Mouse (Mus musculus): Measurements from ENCODE around the gene Cep295nl. TPM values are rescaled to one million over a fixed set of nuclear protein-coding genes. Genes with fewer than 3 reads are reported as not detected.

Gene Cep295nl
- total RNA-seq, 2 experiments from 2014 or later, result not detected

- ATAC-seq (replicated peaks; ENCODE audit: low FRiP score, poor library complexity, severe bottlenecking), result no peak
These were observed 18.2 kb upstream of the Cep295nl start for GRCm38 (mm10) chr11:118360491-118360890.

- ATAC-seq (replicated peaks; ENCODE audit: low FRiP score, poor library complexity, severe bottlenecking), result no peak
These were observed 13.3 kb upstream of the Cep295nl start, which contains the start of gene Timp2 for GRCm38 (mm10) chr11:118355640-118356039. Gene Timp2, minus strand, starts transcription at chr11:118355740.

- ATAC-seq (replicated peaks; ENCODE audit: low FRiP score, poor library complexity, severe bottlenecking), result no peak
These were observed 12.9 kb upstream of the Cep295nl start for GRCm38 (mm10) chr11:118355205-118355604.

GRCm38 (mm10) chr11:118354636-118355191, 12.4 kb upstream of the Cep295nl start:
- no peak for ATAC-seq (replicated peaks; ENCODE audit: low FRiP score, poor library complexity, severe bottlenecking)

GRCm38 (mm10) chr11:118349494-118349893, 7.2 kb upstream of the Cep295nl start:
- ATAC-seq (replicated peaks; ENCODE audit: low FRiP score, poor library complexity, severe bottlenecking), result no peak

GRCm38 (mm10) chr11:118348877-118349276, 6.6 kb upstream of the Cep295nl start:
- ATAC-seq (replicated peaks; ENCODE audit: low FRiP score, poor library complexity, severe bottlenecking), result no peak

GRCm38 (mm10) chr11:118348419-118348818, 6.1 kb upstream of the Cep295nl start:
- no peak for ATAC-seq (replicated peaks; ENCODE audit: low FRiP score, poor library complexity, severe bottlenecking)

GRCm38 (mm10) chr11:118347911-118348310, 5.6 kb upstream of the Cep295nl start:
- ATAC-seq (replicated peaks; ENCODE audit: low FRiP score, poor library complexity, severe bottlenecking), result no peak

GRCm38 (mm10) chr11:118347391-118347790, 5.1 kb upstream of the Cep295nl start:
- ATAC-seq (replicated peaks; ENCODE audit: low FRiP score, poor library complexity, severe bottlenecking), result no peak

- ATAC-seq (replicated peaks; ENCODE audit: low FRiP score, poor library complexity, severe bottlenecking), result no peak
These were observed 4.2 kb upstream of the Cep295nl start for GRCm38 (mm10) chr11:118346395-118347096.

- no peak for ATAC-seq (replicated peaks; ENCODE audit: low FRiP score, poor library complexity, severe bottlenecking)
These were observed 3.4 kb upstream of the Cep295nl start for GRCm38 (mm10) chr11:118345693-118346092.

- ATAC-seq (replicated peaks; ENCODE audit: low FRiP score, poor library complexity, severe bottlenecking), result no peak
These were observed 1.3 kb upstream of the Cep295nl start for GRCm38 (mm10) chr11:118343629-118344028.

- ATAC-seq (replicated peaks; ENCODE audit: low FRiP score, poor library complexity, severe bottlenecking), result no peak
These were observed 4.7 kb downstream of the Cep295nl start for GRCm38 (mm10) chr11:118337491-118338168.

GRCm38 (mm10) chr11:118333431-118333830, 8.9 kb downstream of the Cep295nl start:
- ATAC-seq (replicated peaks; ENCODE audit: low FRiP score, poor library complexity, severe bottlenecking), result no peak

GRCm38 (mm10) chr11:118332376-118332775, 9.9 kb downstream of the Cep295nl start:
- no peak for ATAC-seq (replicated peaks; ENCODE audit: low FRiP score, poor library complexity, severe bottlenecking)

GRCm38 (mm10) chr11:118330777-118331176, 11.5 kb downstream of the Cep295nl start:
- ATAC-seq (replicated peaks; ENCODE audit: low FRiP score, poor library complexity, severe bottlenecking), result no peak

- no peak for ATAC-seq (replicated peaks; ENCODE audit: low FRiP score, poor library complexity, severe bottlenecking)
These were observed 11.9 kb downstream of the Cep295nl start for GRCm38 (mm10) chr11:118330361-118330760.

- no peak for ATAC-seq (replicated peaks; ENCODE audit: low FRiP score, poor library complexity, severe bottlenecking)
These were observed 13.4 kb downstream of the Cep295nl start for GRCm38 (mm10) chr11:118328947-118329346.

GRCm38 (mm10) chr11:118328511-118328910, 13.8 kb downstream of the Cep295nl start:
- ATAC-seq (replicated peaks; ENCODE audit: low FRiP score, poor library complexity, severe bottlenecking), result no peak

- ATAC-seq (replicated peaks; ENCODE audit: low FRiP score, poor library complexity, severe bottlenecking), result no peak
These were observed 15.0 kb downstream of the Cep295nl start for GRCm38 (mm10) chr11:118326991-118327971.

Measured in erythroid progenitor cell, adult 5-6 weeks (primary cell).